Mouse (Mus musculus) frontal cortex, adult (tissue): ENCODE measurements around the gene Tgfb1.
A peak's percentile ranks its signal among the peaks of the same experiment; 100 is the strongest.

Experiments used
- ATAC-seq: cut with Nextera tagmentation; 2 replicates; pipeline ENCODE4 v1.9.2; 2017; ENCODE audit warnings: mild to moderate bottlenecking, moderate library complexity, mixed read lengths; ENCODE audit not compliant: low TSS enrichment

Tgfb1 gene

DNA sequence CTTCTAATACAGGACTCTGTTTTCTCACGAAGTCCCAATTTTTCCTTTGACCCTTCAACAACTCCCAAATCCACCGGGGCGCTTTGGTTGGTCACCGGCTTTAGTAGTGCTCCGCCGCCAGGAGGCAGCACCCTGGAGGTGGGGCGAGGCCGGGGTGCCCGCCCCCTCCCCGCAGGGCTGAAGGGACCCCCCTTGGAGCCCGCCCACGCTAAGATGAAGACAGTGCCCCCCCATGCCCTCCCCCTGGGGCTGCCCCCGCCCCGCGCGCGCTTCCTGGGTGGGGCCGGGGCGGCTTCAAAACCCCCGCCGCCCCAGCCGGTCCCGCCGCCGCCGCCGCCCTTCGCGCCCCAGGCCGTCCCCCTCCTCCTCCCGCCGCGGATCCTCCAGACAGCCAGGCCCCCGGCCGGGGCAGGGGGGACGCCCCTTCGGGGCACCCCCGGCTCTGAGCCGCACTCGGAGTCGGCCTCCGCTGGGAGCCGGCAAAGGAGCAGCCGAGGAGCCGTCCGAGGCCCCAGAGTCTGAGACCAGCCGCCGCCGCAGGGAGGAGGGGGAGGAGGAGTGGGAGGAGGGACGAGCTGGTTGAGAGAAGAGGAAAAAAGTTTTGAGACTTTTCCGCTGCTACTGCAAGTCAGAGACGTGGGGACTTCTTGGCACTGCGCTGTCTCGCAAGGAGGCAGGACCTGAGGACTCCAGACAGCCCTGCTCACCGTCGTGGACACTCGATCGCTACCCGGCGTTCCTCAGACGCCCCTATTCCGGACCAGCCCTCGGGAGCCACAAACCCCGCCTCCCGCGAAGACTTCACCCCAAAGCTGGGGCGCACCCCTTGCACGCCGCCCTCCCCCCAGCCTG is at the start of gene Tgfb1:
Tgfb1 (plus strand) TSS at position 323 of the 852 bp plus-strand sequence.
- no peak for ATAC-seq

GRCm38 (mm10) chr7:25637099-25637498 is 49.7 kb upstream of the Tgfb1 start:
- no peak for ATAC-seq

- ATAC-seq = peak; percentile 69
Measured at GRCm38 (mm10) chr7:25639754-25640153, 47.0 kb upstream of the Tgfb1 start.

- no peak for ATAC-seq
Measured at GRCm38 (mm10) chr7:25644136-25644535, 42.7 kb upstream of the Tgfb1 start.

- ATAC-seq = no peak
Measured at GRCm38 (mm10) chr7:25644631-25645030, 42.2 kb upstream of the Tgfb1 start.

DNA sequence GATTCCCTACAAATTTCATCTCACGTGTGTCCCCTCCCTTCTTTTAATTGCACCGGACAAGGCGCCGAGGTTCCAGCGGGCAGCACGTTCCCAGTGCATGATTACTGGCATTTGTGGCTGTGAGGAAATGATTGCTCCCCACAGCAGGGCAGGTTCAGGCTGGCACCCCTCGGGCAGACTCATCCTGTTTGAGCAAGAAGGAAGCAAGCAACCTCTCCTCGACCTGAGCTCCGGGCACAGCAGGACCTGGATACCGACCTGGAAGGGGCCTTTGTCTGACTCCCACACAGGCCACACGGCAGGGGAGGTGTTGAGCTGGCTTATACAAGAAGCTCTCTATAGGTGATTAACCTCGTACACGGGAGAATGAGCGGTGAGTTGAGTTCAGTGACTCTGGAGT is 41.7 kb upstream of the Tgfb1 start:
- no peak for ATAC-seq

DNA sequence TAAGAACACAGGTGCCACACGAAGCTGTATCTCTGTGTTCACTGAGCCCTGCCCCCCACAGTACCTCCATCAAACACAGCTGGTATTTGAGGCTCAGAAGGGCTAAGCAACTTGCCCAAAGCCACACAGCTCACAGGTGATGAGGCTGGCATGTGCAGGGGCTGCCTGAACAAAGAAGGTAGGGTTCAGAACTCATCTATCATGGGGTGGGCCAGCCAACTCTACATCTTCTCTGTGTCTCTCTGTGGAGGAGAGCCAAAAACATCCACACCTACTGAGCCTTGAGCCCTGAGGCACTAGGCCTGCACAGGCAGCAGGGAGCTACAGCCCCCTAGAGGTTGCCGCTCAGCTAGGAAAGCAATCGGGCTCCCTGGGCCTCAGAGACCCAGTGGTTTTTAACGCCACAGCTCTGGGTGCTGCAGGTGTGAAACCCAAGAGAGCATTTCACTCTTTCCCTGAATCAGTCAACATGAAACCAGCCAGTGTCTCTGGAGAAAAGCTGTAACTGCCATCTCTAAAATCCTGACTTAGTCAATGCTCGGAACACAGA is 39.2 kb upstream of the Tgfb1 start:
- no peak for ATAC-seq

DNA sequence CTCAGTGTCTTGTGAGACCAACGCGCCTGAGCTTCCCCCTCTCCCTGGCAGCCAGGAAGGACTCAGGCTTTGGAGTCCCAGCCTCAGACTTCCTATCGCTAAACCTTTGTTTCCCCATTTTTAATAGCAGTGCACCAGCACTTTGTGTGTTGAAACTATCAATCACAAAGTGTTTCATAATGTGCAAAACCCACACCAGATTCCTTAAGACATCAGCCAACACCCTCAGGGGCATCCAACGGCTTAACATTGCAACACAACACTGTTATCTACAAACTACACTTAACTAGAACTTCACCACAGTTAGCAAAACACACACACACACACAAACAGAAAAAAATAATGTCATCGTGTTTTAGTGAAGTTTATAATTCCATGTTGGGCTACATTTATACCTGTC is 37.0 kb upstream of the Tgfb1 start:
- ATAC-seq = no peak

DNA sequence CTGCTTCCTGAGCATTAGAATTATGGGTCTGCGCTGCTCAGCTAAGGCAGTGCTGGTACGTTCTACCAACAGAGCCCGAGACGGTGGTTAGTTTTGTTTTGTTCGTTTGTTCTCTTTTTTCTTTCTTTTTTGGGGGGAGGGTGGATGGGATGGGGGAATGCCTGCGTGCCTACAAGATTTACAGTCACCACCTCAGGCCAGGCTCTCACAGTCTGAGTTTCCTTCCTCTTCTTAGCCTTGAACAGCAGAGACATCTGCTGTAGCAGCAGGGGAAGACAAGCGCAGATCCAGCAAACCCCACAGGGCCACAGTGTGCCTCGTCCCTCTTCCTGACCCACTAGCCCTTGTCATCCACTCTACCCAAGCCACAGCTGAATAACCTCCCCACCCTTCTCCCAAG is 35.5 kb upstream of the Tgfb1 start:
- ATAC-seq = no peak

DNA sequence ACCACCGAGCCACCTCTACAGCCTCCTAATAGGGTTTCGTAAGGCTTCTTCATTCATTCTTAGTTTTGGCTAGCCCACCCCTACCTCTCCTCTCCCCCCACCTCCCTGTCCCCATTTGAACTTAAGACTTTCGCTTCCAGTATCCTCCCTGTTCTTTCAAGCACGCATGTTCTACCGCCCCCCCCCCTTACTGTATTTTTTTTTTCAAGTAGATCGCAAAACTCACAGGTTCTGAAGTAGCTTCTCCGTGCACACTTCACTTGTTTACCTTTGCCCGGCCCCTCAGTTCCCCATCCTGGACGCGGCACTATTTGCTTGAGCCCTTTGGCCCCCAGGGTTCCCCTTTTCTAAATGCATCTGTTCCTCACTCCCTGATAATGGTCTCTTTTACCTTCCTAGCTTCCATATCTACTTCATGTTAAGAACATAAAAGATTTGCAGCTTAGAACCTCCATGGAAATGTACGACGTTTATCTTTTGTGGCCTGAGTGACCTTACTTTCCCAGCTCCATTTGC is 34.5 kb upstream of the Tgfb1 start:
- no peak for ATAC-seq

- ATAC-seq = no peak
Measured at GRCm38 (mm10) chr7:25655601-25656428, 31.0 kb upstream of the Tgfb1 start.

- ATAC-seq = no peak
Measured at GRCm38 (mm10) chr7:25657785-25658184, 29.0 kb upstream of the Tgfb1 start.

DNA sequence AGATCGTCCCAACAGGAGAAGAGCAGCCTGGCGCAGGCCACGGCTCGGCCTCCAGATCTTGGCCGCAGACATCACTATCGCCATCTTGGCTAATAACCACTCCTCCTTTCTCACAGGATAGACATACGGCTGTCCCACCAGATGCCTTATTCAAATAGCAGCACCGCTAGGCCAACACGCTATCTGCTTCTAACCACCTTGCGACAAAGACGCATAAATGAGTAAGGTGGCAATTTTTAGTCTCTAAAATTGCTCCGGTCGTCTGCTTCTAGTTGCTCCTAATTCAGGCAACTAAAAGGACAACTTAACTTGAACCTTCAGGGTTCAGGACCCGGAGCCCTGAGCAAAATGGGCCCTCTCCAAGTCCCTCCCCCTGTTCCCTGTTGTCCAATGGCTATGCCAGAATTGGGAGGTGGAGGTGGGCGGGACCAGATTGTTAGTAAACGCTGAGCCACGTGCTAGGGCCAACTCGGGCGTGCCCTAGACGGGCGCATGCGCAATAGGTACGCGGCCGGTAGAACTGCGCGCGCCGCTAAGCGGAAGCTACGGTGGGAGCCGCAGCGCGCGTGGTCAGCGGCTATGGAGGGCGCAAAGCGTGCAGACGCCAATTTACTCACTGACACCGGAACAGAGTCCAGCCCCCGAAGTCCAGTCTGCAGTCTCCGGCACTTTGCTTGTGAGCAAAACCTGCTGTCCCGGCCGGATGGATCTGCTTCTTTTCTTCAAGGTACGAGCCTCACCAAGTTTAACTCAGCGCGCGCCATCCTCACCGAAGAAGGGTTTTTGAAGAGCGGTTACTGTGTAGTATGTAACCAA is 27.9 kb upstream of the Tgfb1 start, which contains the start of the genes Bckdha and Exosc5:
Bckdha (minus strand) TSS at position 325 of the 816 bp plus-strand sequence.
Exosc5 (plus strand) TSS at position 508 of the 816 bp plus-strand sequence.
- peak; percentile 97 for ATAC-seq

- ATAC-seq = no peak
Measured at GRCm38 (mm10) chr7:25666381-25666780, 20.4 kb upstream of the Tgfb1 start.

GRCm38 (mm10) chr7:25669158-25669557 is 17.6 kb upstream of the Tgfb1 start:
- no peak for ATAC-seq

- ATAC-seq = no peak
Measured at GRCm38 (mm10) chr7:25669631-25670030, 17.2 kb upstream of the Tgfb1 start.

GRCm38 (mm10) chr7:25670096-25670495 is 16.7 kb upstream of the Tgfb1 start:
- ATAC-seq = no peak

GRCm38 (mm10) chr7:25671686-25672085 is 15.1 kb upstream of the Tgfb1 start:
- no peak for ATAC-seq

DNA sequence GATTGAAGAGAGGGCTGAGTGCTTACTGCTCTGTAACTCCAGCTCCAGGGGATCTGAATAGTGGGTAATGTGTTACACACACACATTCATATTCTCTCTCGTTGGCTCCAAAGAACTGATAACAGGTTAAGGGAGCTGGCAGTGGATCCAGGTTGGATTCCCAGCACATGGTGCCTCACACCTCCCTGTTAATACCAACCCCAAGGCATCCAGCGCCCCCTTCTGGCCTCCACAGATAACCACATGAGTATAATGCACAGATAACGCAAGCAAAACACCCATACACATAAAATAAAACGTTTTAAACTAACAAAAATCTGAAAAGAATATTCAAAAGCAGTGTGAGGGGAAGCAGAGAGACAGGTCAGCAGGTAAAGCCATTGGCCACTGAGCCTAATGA is 14.4 kb upstream of the Tgfb1 start:
- no peak for ATAC-seq

DNA sequence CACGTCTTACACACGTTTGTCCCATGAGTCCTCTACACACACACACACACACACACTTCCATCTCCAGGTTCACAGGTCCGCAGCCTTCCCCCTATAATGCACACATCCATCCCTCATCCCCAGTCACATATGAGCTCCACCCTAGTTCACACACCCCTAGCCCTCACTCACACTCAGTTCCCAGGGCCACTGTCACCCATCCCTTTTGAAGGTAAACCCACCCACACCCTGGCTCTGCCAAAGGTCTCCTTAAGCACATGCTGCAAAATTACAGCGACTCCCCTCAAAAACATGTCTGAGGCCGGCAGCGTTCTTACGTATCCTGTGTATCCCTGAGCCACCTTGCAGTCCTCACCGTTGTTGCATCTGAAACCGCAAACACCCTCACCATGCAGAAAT is 12.5 kb upstream of the Tgfb1 start:
- no peak for ATAC-seq

GRCm38 (mm10) chr7:25674719-25675300 is 12.0 kb upstream of the Tgfb1 start, which contains the start of gene Tmem91:
Gene Tmem91 (minus strand): TSS chr7:25675166.
- no peak for ATAC-seq
